18 mouse cellular contexts compared by ENCODE assay signal in genomic region chr16:57384274-57384673, GRCm38 (mm10).
"Had no signal": no experiment of that assay in that cellular context is flagged by ENCODE, and none has a peak within 500 bp of the region (broad histone marks: within the 10 kb centered on the region; RNA-seq: fewer than 3 reads in every experiment).

No protein-coding gene starts in this region.

- H3K4me2 ChIP-seq: liver, embryonic 13.5 days; midbrain, embryonic 13.5 days; neural tube, embryonic 13.5 days had no signal

- H3K9me3 ChIP-seq: liver, embryonic 13.5 days; midbrain, embryonic 10.5 days; midbrain, embryonic 13.5 days; neural tube, embryonic 13.5 days had no signal

- H3K9ac ChIP-seq: liver, embryonic 13.5 days; midbrain, embryonic 13.5 days; neural tube, embryonic 13.5 days had no signal

- H3K36me3 ChIP-seq: liver, embryonic 13.5 days; midbrain, embryonic 10.5 days; midbrain, embryonic 13.5 days; neural tube, embryonic 13.5 days had no signal

- H3K4me1 ChIP-seq: liver, embryonic 13.5 days; megakaryocyte, embryonic 14.5 days; midbrain, embryonic 10.5 days; midbrain, embryonic 13.5 days; neural tube, embryonic 13.5 days had no signal

- H3K4me3 ChIP-seq: layer of hippocampus, adult 2 months; liver, embryonic 13.5 days; megakaryocyte, embryonic 14.5 days; midbrain, embryonic 10.5 days; midbrain, embryonic 13.5 days; myocyte; neural tube, embryonic 13.5 days had no signal

- ATAC-seq: midbrain, embryonic 13.5 days; midbrain, embryonic 16.5 days had no signal

- H3K27ac ChIP-seq: layer of hippocampus, adult 2 months; liver, embryonic 13.5 days; midbrain, embryonic 10.5 days; midbrain, embryonic 13.5 days; neural tube, embryonic 13.5 days; stomach, postnatal 0 days had no signal

- DNase-seq: kidney, adult 11 months; kidney, adult 8-10 months; kidney, postnatal 14 days; layer of hippocampus, adult 9-11 months; liver, embryonic 13.5 days; lung, adult 2 months; lung, postnatal 36 days; thymus, adult 2 months; thymus, postnatal 14 days; thymus, postnatal 4 days had no signal

- H3K27me3 ChIP-seq: liver, embryonic 13.5 days; megakaryocyte, embryonic 14.5 days; midbrain, embryonic 13.5 days; neural tube, embryonic 13.5 days had no signal
